Mouse (Mus musculus): ENCODE data around the gene Wdfy1. TPM values are rescaled to one million over a fixed set of nuclear protein-coding genes. Genes with fewer than 3 reads are reported as not detected.

The Wdfy1 gene
- polyA plus RNA-seq, 1 experiment from 2014 or later = 106 TPM

DNA sequence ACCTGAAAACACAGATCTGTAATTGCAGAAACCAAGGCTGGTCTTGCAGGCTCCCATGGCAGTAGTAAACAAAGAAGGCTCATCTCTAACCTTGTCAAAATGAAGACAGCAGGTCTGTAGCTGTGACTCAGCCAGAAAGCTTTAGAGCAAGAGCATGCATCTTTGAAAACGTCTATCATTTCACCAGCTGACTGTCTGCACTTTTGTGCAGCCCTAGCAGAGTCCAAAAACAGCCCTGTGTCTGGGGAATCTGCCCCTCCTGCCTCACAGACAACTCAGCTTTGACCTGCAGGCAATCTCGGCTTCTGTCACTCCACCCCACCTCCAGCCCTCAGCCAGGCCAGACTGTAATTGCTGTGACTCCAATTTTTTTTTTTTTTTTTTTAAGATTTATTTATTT is 20.6 kb downstream of the Wdfy1 start:
- Histone ChIP-seq H3K4me3 (replicated peaks; ENCODE audit: low read length) (no peak overlapping the region), H3K4me1 (replicated peaks; ENCODE audit: control insufficient read depth, insufficient read depth, low read length) (peaks cover 15% of the 10 kb centered on the region; the same call in 1 of the 2 replicates), H3K36me3 (replicated peaks; ENCODE audit: control insufficient read depth, insufficient read depth) (no peaks in the 10 kb centered on the region; the same call in 1 of the 2 replicates), H3K9ac (no peak overlapping the region), H3K9me3 (ENCODE audit: control insufficient read depth, low read length) (no peaks in the 10 kb centered on the region), H3K27ac (no peak overlapping the region), H3K4me2 (replicated peaks) (no peak overlapping the region), H3K27me3 (ENCODE audit: control insufficient read depth, insufficient read depth, low read length) (no peaks in the 10 kb centered on the region)
- DNase-seq (ENCODE audit: low spot score) (no peak), ATAC-seq (ENCODE audit: low FRiP score) (no peak)
- 60% methylated on average over 2 of the region's 2 CpGs for WGBS

DNA sequence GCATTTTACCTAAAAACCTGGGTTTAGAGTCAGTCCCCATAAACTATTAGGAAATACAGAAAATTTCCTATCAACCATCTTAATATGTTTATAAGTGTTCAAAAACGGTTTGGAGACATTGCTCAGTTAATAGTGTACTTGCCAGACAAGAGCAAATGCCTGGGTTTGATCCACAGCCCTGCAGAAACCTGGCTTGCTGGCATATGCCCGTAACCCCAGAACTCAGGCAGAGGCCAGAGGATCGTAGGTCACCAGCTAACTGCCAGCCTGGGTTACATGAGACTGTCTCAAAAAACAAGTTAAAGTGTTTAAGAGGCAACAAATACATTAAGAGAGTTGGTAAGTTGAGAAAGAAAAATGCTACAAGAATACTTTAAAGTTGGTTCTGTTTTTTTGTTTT is 21.0 kb downstream of the Wdfy1 start:
- Histone ChIP-seq H3K27me3 (ENCODE audit: control insufficient read depth, insufficient read depth, low read length) (no peaks in the 10 kb centered on the region), H3K4me3 (replicated peaks; ENCODE audit: low read length) (no peak overlapping the region), H3K4me1 (replicated peaks; ENCODE audit: control insufficient read depth, insufficient read depth, low read length) (peaks cover 12% of the 10 kb centered on the region; the same call in 1 of the 2 replicates), H3K9ac (no peak overlapping the region), H3K36me3 (replicated peaks; ENCODE audit: control insufficient read depth, insufficient read depth) (no peaks in the 10 kb centered on the region; the same call in 1 of the 2 replicates), H3K27ac (no peak overlapping the region), H3K9me3 (ENCODE audit: control insufficient read depth, low read length) (no peaks in the 10 kb centered on the region), H3K4me2 (replicated peaks) (no peak overlapping the region)
- no peak for DNase-seq (ENCODE audit: low spot score)
- WGBS = 91% methylated on average over 3 of the region's 3 CpGs
- ATAC-seq (ENCODE audit: low FRiP score) = no peak

DNA sequence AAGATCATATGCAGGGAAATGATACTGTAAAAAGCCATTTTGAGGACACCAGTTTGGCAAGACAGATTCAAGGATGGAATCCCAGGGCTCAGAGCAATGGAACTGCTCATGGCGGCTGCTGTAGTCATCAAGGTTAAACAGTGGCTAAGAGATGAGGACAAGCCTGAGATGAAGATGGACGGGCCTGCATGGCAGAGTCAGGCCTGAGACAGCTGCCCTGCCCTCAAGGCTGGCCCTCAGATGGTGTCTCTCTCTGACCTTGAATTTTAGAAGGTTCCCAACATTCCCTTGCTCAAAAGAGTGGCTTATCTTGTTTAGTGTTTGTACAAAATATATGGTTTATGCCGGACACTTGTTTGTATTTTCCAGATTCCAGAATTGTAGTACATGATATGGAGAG is 22.5 kb downstream of the Wdfy1 start:
- H3K4me1 ChIP-seq (replicated peaks; ENCODE audit: control insufficient read depth, insufficient read depth, low read length) = no peaks in the 10 kb centered on the region
- no peaks in the 10 kb centered on the region for H3K9me3 ChIP-seq (ENCODE audit: control insufficient read depth, low read length)
- no peak overlapping the region for H3K4me3 ChIP-seq (replicated peaks; ENCODE audit: low read length)
- H3K4me2 ChIP-seq (replicated peaks) = no peak overlapping the region
- no peaks in the 10 kb centered on the region; the same call in 1 of the 2 replicates for H3K36me3 ChIP-seq (replicated peaks; ENCODE audit: control insufficient read depth, insufficient read depth)
- no peak overlapping the region for H3K9ac ChIP-seq
- WGBS = 95% methylated on average over 3 of the region's 3 CpGs
- H3K27me3 ChIP-seq (ENCODE audit: control insufficient read depth, insufficient read depth, low read length) = no peaks in the 10 kb centered on the region
- H3K27ac ChIP-seq = no peak overlapping the region
- ATAC-seq (ENCODE audit: low FRiP score) = no peak
- DNase-seq (ENCODE audit: low spot score) = no peak

DNA sequence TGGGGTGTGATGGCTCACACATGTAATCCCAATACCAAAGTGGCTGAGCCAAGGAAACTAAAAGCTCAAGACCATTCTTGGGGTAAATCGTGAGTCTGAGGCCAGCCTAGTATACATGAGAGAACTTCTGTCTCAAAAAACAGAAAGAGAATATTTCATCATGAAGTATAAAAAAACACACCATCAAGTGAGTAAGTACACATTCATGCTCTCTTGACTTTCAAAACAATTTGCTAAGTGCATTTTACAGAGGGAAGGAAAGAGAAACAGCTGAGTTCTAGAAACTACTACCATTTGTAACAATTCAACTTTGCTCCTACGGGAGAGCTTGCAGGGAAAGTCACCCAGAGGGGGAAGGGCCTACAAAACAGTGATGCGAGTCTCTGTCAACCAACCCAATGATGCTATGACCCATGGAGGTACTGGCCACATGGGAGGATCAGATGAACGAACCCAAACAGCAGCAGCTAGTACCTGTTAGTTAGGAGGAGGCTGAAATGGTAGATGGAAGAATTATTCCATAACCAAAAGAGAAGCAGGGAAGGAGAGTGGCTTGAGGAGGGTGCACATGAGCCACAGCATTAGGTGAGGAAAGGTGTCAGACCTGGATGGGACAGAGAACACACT is 23.1 kb downstream of the Wdfy1 start:
- H3K36me3 ChIP-seq (replicated peaks; ENCODE audit: control insufficient read depth, insufficient read depth) = no peaks in the 10 kb centered on the region; the same call in 1 of the 2 replicates
- no peaks in the 10 kb centered on the region for H3K27me3 ChIP-seq (ENCODE audit: control insufficient read depth, insufficient read depth, low read length)
- H3K9me3 ChIP-seq (ENCODE audit: control insufficient read depth, low read length) = no peaks in the 10 kb centered on the region
- H3K4me3 ChIP-seq (replicated peaks; ENCODE audit: low read length) = no peak overlapping the region
- ATAC-seq (ENCODE audit: low FRiP score) = no peak
- 85% methylated on average over 4 of the region's 4 CpGs for WGBS
- DNase-seq (ENCODE audit: low spot score) = no peak
- no peak overlapping the region for H3K4me2 ChIP-seq (replicated peaks)
- no peak overlapping the region for H3K9ac ChIP-seq
- H3K27ac ChIP-seq = no peak overlapping the region
- H3K4me1 ChIP-seq (replicated peaks; ENCODE audit: control insufficient read depth, insufficient read depth, low read length) = no peaks in the 10 kb centered on the region

DNA sequence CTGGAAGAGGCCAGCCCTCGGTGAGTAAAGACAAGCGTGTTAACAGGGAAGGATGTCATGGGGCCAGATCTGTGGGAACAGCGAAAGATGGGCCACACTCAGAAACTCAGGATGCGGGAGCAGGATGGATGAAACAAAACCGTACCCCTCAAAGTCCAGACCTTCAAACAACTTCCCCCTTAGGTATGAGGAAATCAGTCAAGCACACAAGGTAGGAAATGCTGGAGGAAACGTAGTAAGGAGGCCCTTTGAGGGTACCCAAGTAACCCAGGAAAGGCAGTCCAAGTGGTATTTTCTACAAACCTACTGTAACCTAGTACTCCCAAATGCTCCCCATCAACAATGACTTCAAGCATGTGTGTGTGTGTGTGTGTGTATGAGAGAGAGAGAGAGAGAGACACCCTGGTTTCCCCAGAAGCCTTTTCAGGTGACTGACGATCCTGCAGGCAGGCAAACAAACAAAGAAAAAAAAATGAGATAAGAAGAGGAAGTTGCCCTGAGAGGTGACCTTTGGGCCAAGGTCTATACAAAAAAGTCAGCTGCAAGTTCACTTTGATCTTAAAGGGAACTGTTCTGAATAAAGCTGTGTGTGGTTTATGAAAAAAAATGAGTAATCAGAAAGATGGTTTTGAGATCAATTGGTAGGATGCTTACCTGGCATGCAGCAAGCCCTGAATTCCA is 23.8 kb downstream of the Wdfy1 start:
- WGBS = 84% methylated on average over 7 of the region's 7 CpGs
- DNase-seq (ENCODE audit: low spot score) = no peak

DNA sequence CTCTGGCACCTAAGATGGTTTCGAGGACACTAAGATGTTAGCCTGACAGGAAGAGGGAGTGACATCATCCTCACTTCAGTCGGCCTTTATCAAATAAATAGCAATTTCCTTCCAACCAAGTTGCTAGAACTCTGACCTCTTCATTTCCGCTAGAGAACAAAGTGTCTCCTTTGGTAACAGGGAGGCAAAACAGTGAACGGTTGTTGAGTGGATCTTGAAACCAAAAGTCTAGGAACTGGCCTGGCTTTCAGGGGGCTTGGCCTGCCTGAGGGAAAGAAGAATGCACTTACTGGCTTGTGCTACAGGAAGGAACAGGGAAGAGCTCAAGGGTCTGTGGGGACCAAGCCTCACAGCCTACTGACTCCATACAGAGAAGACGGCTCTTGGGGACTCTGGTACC is 24.8 kb downstream of the Wdfy1 start:
- no peak overlapping the region for H3K9ac ChIP-seq
- no peak overlapping the region for H3K4me3 ChIP-seq (replicated peaks; ENCODE audit: low read length)
- no peaks in the 10 kb centered on the region for H3K27me3 ChIP-seq (ENCODE audit: control insufficient read depth, insufficient read depth, low read length)
- 91% methylated on average over 5 of the region's 5 CpGs for WGBS
- ATAC-seq (ENCODE audit: low FRiP score) (no peak), DNase-seq (ENCODE audit: low spot score) (no peak)
- H3K9me3 ChIP-seq (ENCODE audit: control insufficient read depth, low read length) = no peaks in the 10 kb centered on the region
- H3K27ac ChIP-seq = no peak overlapping the region
- no peaks in the 10 kb centered on the region; the same call in 1 of the 2 replicates for H3K36me3 ChIP-seq (replicated peaks; ENCODE audit: control insufficient read depth, insufficient read depth)
- H3K4me1 ChIP-seq (replicated peaks; ENCODE audit: control insufficient read depth, insufficient read depth, low read length) = no peaks in the 10 kb centered on the region
- H3K4me2 ChIP-seq (replicated peaks) = no peak overlapping the region

More for the DNA sequence above, 23.8 kb downstream of the Wdfy1 start:
- no peaks in the 10 kb centered on the region for H3K27me3 ChIP-seq (ENCODE audit: control insufficient read depth, insufficient read depth, low read length)
- H3K36me3 ChIP-seq (replicated peaks; ENCODE audit: control insufficient read depth, insufficient read depth) = no peaks in the 10 kb centered on the region; the same call in 1 of the 2 replicates
- H3K4me3 ChIP-seq (replicated peaks; ENCODE audit: low read length) = no peak overlapping the region
- no peak overlapping the region for H3K4me2 ChIP-seq (replicated peaks)
- no peaks in the 10 kb centered on the region for H3K4me1 ChIP-seq (replicated peaks; ENCODE audit: control insufficient read depth, insufficient read depth, low read length)
- H3K9me3 ChIP-seq (ENCODE audit: control insufficient read depth, low read length) = no peaks in the 10 kb centered on the region
- no peak for ATAC-seq (ENCODE audit: low FRiP score)
- H3K27ac ChIP-seq = no peak overlapping the region
- no peak overlapping the region for H3K9ac ChIP-seq

DNA sequence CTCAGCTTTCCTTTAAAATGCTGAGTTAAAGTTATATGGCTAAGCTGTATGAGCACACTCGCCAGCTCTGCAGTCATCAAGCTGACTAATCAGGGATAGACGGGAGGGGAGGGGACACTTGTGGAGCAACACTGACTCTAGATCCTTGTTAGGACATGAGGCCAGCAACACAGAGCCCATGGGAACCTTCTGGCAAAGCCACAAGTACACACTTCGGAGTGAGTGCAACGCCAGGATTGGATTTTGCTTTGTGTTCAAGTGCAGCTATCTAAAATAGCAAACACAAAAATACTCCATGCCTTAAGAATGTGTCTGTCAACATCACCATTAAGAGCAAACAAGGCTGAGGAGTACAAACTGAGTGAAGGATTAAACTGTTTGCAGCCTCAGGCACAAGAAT is 29.9 kb downstream of the Wdfy1 start:
- Histone ChIP-seq H3K27ac (no peak overlapping the region), H3K9me3 (ENCODE audit: control insufficient read depth, low read length) (no peaks in the 10 kb centered on the region), H3K9ac (no peak overlapping the region), H3K4me3 (replicated peaks; ENCODE audit: low read length) (no peak overlapping the region), H3K27me3 (ENCODE audit: control insufficient read depth, insufficient read depth, low read length) (no peaks in the 10 kb centered on the region), H3K4me1 (replicated peaks; ENCODE audit: control insufficient read depth, insufficient read depth, low read length) (0 out of 2 replicates have a peak, but pooled peaks cover 2% of the 10 kb centered on the region), H3K36me3 (replicated peaks; ENCODE audit: control insufficient read depth, insufficient read depth) (no peaks in the 10 kb centered on the region), H3K4me2 (replicated peaks) (no peak overlapping the region)
- WGBS = 91% methylated on average over 4 of the region's 4 CpGs
- ATAC-seq (ENCODE audit: low FRiP score) = no peak
- no peak for DNase-seq (ENCODE audit: low spot score)

DNA sequence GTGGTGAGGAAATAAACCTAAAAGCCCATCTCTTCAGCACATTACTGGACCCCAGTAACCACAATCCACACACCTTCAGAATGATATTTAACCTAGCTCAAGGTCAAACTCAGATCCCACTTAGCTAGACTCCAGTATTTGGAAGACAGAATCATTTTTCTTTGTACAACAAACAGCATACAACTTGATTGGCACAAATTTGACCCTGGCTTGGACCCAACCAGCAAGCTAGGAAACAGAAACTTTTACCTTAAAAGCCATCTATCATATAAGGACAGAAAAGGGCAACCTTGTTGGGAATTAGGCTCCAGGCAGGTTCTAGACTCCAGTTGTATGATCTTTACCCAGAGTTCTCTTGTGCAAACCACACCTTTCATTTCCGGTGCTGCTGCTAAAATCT is 32.6 kb downstream of the Wdfy1 start:
- 97% methylated on average over 1 of the region's 1 CpGs for WGBS
- DNase-seq (ENCODE audit: low spot score) (no peak), ATAC-seq (ENCODE audit: low FRiP score) (no peak)
- Histone ChIP-seq H3K9me3 (ENCODE audit: control insufficient read depth, low read length) (no peaks in the 10 kb centered on the region), H3K36me3 (replicated peaks; ENCODE audit: control insufficient read depth, insufficient read depth) (peaks cover 17% of the 10 kb centered on the region; the same call in 1 of the 2 replicates), H3K4me3 (replicated peaks; ENCODE audit: low read length) (no peak overlapping the region), H3K27me3 (ENCODE audit: control insufficient read depth, insufficient read depth, low read length) (no peaks in the 10 kb centered on the region), H3K27ac (no peak overlapping the region), H3K9ac (no peak overlapping the region), H3K4me1 (replicated peaks; ENCODE audit: control insufficient read depth, insufficient read depth, low read length) (0 out of 2 replicates have a peak, but pooled peaks cover 2% of the 10 kb centered on the region), H3K4me2 (replicated peaks) (no peak overlapping the region)

DNA sequence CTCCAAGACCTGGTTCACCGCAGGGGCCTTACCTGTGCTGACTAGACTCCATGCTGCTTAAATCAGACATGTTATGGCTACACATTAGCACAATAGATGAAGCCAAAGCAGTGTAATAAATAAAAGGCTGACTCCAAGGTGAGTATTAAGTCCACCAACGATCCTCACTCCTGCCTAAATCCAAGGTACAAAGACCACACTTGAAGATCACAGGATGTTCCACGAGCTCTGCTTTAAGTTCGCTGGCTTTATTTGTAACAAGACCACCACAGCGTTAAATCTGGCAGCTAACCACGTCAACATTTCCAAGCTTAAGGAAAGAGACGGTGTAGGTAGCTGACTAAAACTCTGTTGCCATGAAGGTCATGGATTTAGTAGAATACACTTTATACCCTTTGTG is 33.0 kb downstream of the Wdfy1 start:
- no peak overlapping the region for H3K9ac ChIP-seq
- no peak overlapping the region for H3K4me2 ChIP-seq (replicated peaks)
- H3K36me3 ChIP-seq (replicated peaks; ENCODE audit: control insufficient read depth, insufficient read depth) = peaks cover 22% of the 10 kb centered on the region
- no peaks in the 10 kb centered on the region for H3K9me3 ChIP-seq (ENCODE audit: control insufficient read depth, low read length)
- ATAC-seq (ENCODE audit: low FRiP score) = no peak
- 0 out of 2 replicates have a peak, but pooled peaks cover 2% of the 10 kb centered on the region for H3K4me1 ChIP-seq (replicated peaks; ENCODE audit: control insufficient read depth, insufficient read depth, low read length)
- WGBS = 92% methylated on average over 7 of the region's 7 CpGs
- no peak overlapping the region for H3K27ac ChIP-seq
- no peak for DNase-seq (ENCODE audit: low spot score)
- no peak overlapping the region for H3K4me3 ChIP-seq (replicated peaks; ENCODE audit: low read length)
- no peaks in the 10 kb centered on the region for H3K27me3 ChIP-seq (ENCODE audit: control insufficient read depth, insufficient read depth, low read length)

All from hindbrain, embryonic 14.5 days (tissue).